Comparison of ENCODE assay signal across 9 mouse cellular contexts in genomic region chr5:137076191-137076930, GRCm38 (mm10). TPM values are rescaled to one million over a fixed set of nuclear protein-coding genes. Genes with fewer than 3 reads are reported as not detected.
DNase-seq lines count a peak whose midpoint lies in the region; ATAC-seq and TF ChIP-seq lines count a peak whose summit lies in the region.
"Had no signal": no experiment of that assay in that cellular context is flagged by ENCODE, and none has a peak within 500 bp of the region (broad histone marks: within the 10 kb centered on the region; RNA-seq: fewer than 3 reads in every experiment).

No protein-coding gene starts in this region.

- H3K4me2 ChIP-seq in embryonic facial prominence, embryonic 12.5 days (replicated peaks): no peak overlapping the region
- H3K4me2 ChIP-seq in midbrain, embryonic 16.5 days (ENCODE audit: low read length): no peak overlapping the region
- H3K4me2 ChIP-seq: midbrain, embryonic 12.5 days had no signal

- DNase-seq in testis, postnatal 10 days (ENCODE audit: low spot score): no peak
- DNase-seq in heart, postnatal 4 days: peak; percentile 74
- DNase-seq in lung, postnatal 25 days (ENCODE audit: low spot score): peak; percentile 72
- no peak for DNase-seq in left cerebral cortex, adult 2 months (ENCODE audit: extremely low spot score in 1 of 2, low spot score in 2 of 2)
- DNase-seq in thymus, postnatal 36 days: no peak

- H3K9ac ChIP-seq in embryonic facial prominence, embryonic 12.5 days: no peak overlapping the region
- H3K9ac ChIP-seq in midbrain, embryonic 16.5 days (ENCODE audit: low read depth, low read length): no peak overlapping the region
- H3K9ac ChIP-seq: midbrain, embryonic 12.5 days had no signal

- 31% methylated on average over 12 of the region's 12 CpGs for WGBS in embryonic facial prominence, embryonic 12.5 days
- WGBS in midbrain, embryonic 16.5 days: 46% methylated on average over 11 of the region's 12 CpGs

- ATAC-seq in embryonic facial prominence, embryonic 12.5 days (ENCODE audit: insufficient number of reproducible peaks, insufficient read depth, low FRiP score, low TSS enrichment): no peak
- no peak for ATAC-seq in midbrain, embryonic 16.5 days

- peak overlapping the region; percentile 59 for H3K27ac ChIP-seq in testis, adult 2 months (ENCODE audit: control insufficient read depth, insufficient read depth, low read depth, low read length)
- 0 out of 2 replicates have a peak overlapping the region, but pooled peaks have one; percentile 6 for H3K27ac ChIP-seq in embryonic facial prominence, embryonic 12.5 days
- no peak overlapping the region for H3K27ac ChIP-seq in left cerebral cortex, adult 2 months
- no peak overlapping the region for H3K27ac ChIP-seq in midbrain, embryonic 16.5 days (ENCODE audit: low read length)
- H3K27ac ChIP-seq: midbrain, embryonic 12.5 days had no signal

- intact Hi-C loops in left cerebral cortex, adult 2 months (cut with DNase I): loop anchor here (1.0 kb wide), 1 partner anchor 26 kb away; no protein-coding TSS in a partner anchor

- peaks cover 14% of the 10 kb centered on the region for H3K4me1 ChIP-seq in testis, adult 2 months (ENCODE audit: control insufficient read depth, insufficient read depth, low read length)
- peaks cover 16% of the 10 kb centered on the region; the same call in 1 of the 2 replicates for H3K4me1 ChIP-seq in embryonic facial prominence, embryonic 12.5 days
- H3K4me1 ChIP-seq in midbrain, embryonic 16.5 days (ENCODE audit: control insufficient read depth, insufficient read depth, low read length): peaks cover 11% of the 10 kb centered on the region; the same call in 1 of the 2 replicates

- no peak overlapping the region for H3K4me3 ChIP-seq in testis, adult 2 months (ENCODE audit: control insufficient read depth, low read depth, low read length)
- no peak overlapping the region for H3K4me3 ChIP-seq in embryonic facial prominence, embryonic 12.5 days
- no peak overlapping the region for H3K4me3 ChIP-seq in left cerebral cortex, adult 2 months
- no peak overlapping the region for H3K4me3 ChIP-seq in midbrain, embryonic 16.5 days (ENCODE audit: low read depth, low read length)
- H3K4me3 ChIP-seq: midbrain, embryonic 12.5 days had no signal

- TF ChIP-seq POLR2A in testis, adult 2 months (IDR thresholded peaks at IDR 0.05; ENCODE audit: control insufficient read depth, low read depth, low read length): no peak

- no peak for TF ChIP-seq CTCF in testis, adult 2 months (IDR thresholded peaks at IDR 0.05; ENCODE audit: control insufficient read depth, insufficient read depth, insufficient replicate concordance, low read depth, low read length)
- TF ChIP-seq CTCF in left cerebral cortex, adult 2 months (IDR thresholded peaks at IDR 0.05): no peak

- H3K36me3 ChIP-seq in testis, adult 2 months (ENCODE audit: control insufficient read depth, insufficient read depth, low read length): no peaks in the 10 kb centered on the region
- H3K36me3 ChIP-seq in embryonic facial prominence, embryonic 12.5 days: no peaks in the 10 kb centered on the region
- no peaks in the 10 kb centered on the region for H3K36me3 ChIP-seq in midbrain, embryonic 16.5 days (ENCODE audit: control insufficient read depth, insufficient read depth, low read length)
- H3K36me3 ChIP-seq: midbrain, embryonic 12.5 days had no signal

- no peaks in the 10 kb centered on the region for H3K9me3 ChIP-seq in embryonic facial prominence, embryonic 12.5 days
- H3K9me3 ChIP-seq in midbrain, embryonic 16.5 days (replicated peaks; ENCODE audit: control insufficient read depth, low read length, poor library complexity, severe bottlenecking): no peaks in the 10 kb centered on the region
- H3K9me3 ChIP-seq: midbrain, embryonic 12.5 days had no signal

- no peaks in the 10 kb centered on the region for H3K27me3 ChIP-seq in testis, adult 2 months (ENCODE audit: control insufficient read depth, insufficient read depth, low read length)
- no peaks in the 10 kb centered on the region for H3K27me3 ChIP-seq in embryonic facial prominence, embryonic 12.5 days
- H3K27me3 ChIP-seq in midbrain, embryonic 16.5 days (ENCODE audit: control insufficient read depth, insufficient read depth, low read depth, low read length): no peaks in the 10 kb centered on the region

RNA-seq across cellular contexts. Expression of gene Serpine1, which starts 4.3 kb away (rescaled TPM):
- polyA plus RNA-seq in testis, adult 2 months (2012; rRNA removed): 0.72 and 0.88 TPM in 2 replicates
- 0.25 and 0.36 TPM in 2 replicates for polyA plus RNA-seq in embryonic facial prominence, embryonic 12.5 days (2016; fragmentation: Nextera tagmentation; extraction: Ambion mirVana)
- total RNA-seq in heart, postnatal 4 days (2021): 10 to 100 TPM; 13.4 to 14.0 TPM
- 1 to 10 TPM in 1 of 2 experiments, under 1 TPM in 1; 0.91 to 1.1 TPM for total RNA-seq in left cerebral cortex, adult 2 months (2021)
- 0.25 and 0.41 TPM in 2 replicates for polyA plus RNA-seq in midbrain, embryonic 16.5 days (2015; fragmentation: Nextera tagmentation; extraction: Ambion mirVana)

RNA-seq across cellular contexts. Expression of gene Ap1s1, which starts 30.4 kb away (rescaled TPM):
- polyA plus RNA-seq in testis, adult 2 months (2012; rRNA removed): 15.4 and 16.6 TPM in 2 replicates
- polyA plus RNA-seq in embryonic facial prominence, embryonic 12.5 days (2016; fragmentation: Nextera tagmentation; extraction: Ambion mirVana): 173 and 175 TPM in 2 replicates
- 10 to 100 TPM; 70.9 to 82.3 TPM for total RNA-seq in heart, postnatal 4 days (2021)
- 100 to 1,000 TPM; 349 to 354 TPM for total RNA-seq in left cerebral cortex, adult 2 months (2021)
- 296 and 303 TPM in 2 replicates for polyA plus RNA-seq in midbrain, embryonic 16.5 days (2015; fragmentation: Nextera tagmentation; extraction: Ambion mirVana)

RNA-seq across cellular contexts. Expression of gene Trim56, which starts 39.6 kb away (rescaled TPM):
- polyA plus RNA-seq in testis, adult 2 months (2012; rRNA removed): 0.58 and 0.76 TPM in 2 replicates
- polyA plus RNA-seq in embryonic facial prominence, embryonic 12.5 days (2016; fragmentation: Nextera tagmentation; extraction: Ambion mirVana): 6.6 and 6.8 TPM in 2 replicates
- 10 to 100 TPM; 15.7 to 15.9 TPM for total RNA-seq in heart, postnatal 4 days (2021)
- total RNA-seq in left cerebral cortex, adult 2 months (2021): 1 to 10 TPM; 4.3 to 5.7 TPM
- polyA plus RNA-seq in midbrain, embryonic 16.5 days (2015; fragmentation: Nextera tagmentation; extraction: Ambion mirVana): 1.8 and 2.5 TPM in 2 replicates

RNA-seq across cellular contexts. Expression of gene Vgf, which starts 50.2 kb away (rescaled TPM):
- 0.84 and 1.9 TPM in 2 replicates for polyA plus RNA-seq in testis, adult 2 months (2012; rRNA removed)
- polyA plus RNA-seq in embryonic facial prominence, embryonic 12.5 days (2016; fragmentation: Nextera tagmentation; extraction: Ambion mirVana): 1.2 and 2.5 TPM in 2 replicates
- total RNA-seq in heart, postnatal 4 days (2021): not detected
- total RNA-seq in left cerebral cortex, adult 2 months (2021): 100 to 1,000 TPM; 433 to 446 TPM
- polyA plus RNA-seq in midbrain, embryonic 16.5 days (2015; fragmentation: Nextera tagmentation; extraction: Ambion mirVana): 12.6 and 15.6 TPM in 2 replicates

Comparison
In these comparisons a context has a peak if more than half of its experiments do, and no peak if none do; other contexts are left out.
1. H3K27ac ChIP-seq: peak in testis, adult 2 months (single experiment) and embryonic facial prominence, embryonic 12.5 days (single experiment); none in left cerebral cortex, adult 2 months (single experiment) and midbrain, embryonic 16.5 days (single experiment).
2. DNase-seq: peak in heart, postnatal 4 days (single experiment) and lung, postnatal 25 days (single experiment); none in testis, postnatal 10 days (single experiment), left cerebral cortex, adult 2 months (0 of 2) and thymus, postnatal 36 days (0 of 2).